Mouse (Mus musculus) common myeloid progenitor, adult 5-6 weeks (primary cell): ENCODE results near the gene Sh3bgrl2. TPM values are rescaled to one million over a fixed set of nuclear protein-coding genes. Genes with fewer than 3 reads are reported as not detected.

Experiments
- ATAC-seq: replicated peaks from 2 replicates; pipeline ENCODE4 v1.8.0; 2016; ENCODE audit warnings: low read depth, mild to moderate bottlenecking, moderate TSS enrichment, inconsistent platforms; ENCODE audit not compliant: poor library complexity, severe bottlenecking
- total RNA-seq: library from RNA; stranded (forward); fragments of 200-1000, 187-1606 nt; gene quantifications from 2 replicates; pipeline ENCODE4 v1.2.3, GENCODE M21; 2017

Sh3bgrl2 gene
- total RNA-seq, 1 experiment from 2014 or later = 0.37 TPM

GRCm38 (mm10) chr9:83659081-83659480 lies 111.0 kb downstream of the Sh3bgrl2 start:
- ATAC-seq = no peak

GRCm38 (mm10) chr9:83661811-83662210 lies 113.7 kb downstream of the Sh3bgrl2 start:
- ATAC-seq = no peak

- ATAC-seq = no peak
Observed at GRCm38 (mm10) chr9:83663981-83664897, 116.1 kb downstream of the Sh3bgrl2 start.

DNA sequence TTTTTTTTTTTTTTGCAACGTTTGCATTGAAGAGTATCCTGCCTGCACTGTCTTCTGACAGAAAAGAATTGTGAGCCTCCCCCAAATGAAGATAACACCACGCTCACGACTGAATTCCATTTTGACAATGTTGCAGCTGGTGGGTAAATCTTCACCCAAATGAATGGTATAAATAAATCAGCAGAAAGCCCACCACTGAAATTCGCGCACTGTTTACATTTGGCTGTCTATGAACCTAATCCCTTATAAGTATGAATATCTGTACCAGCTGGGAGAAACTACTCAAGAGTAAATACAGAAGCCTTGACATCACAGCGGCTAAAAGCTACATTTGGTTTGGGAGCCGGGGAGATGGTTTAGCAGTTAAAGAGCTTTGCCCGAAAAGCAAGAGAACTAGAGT lies 116.8 kb downstream of the Sh3bgrl2 start:
- no peak for ATAC-seq

GRCm38 (mm10) chr9:83667031-83667430 lies 118.9 kb downstream of the Sh3bgrl2 start:
- no peak for ATAC-seq

DNA sequence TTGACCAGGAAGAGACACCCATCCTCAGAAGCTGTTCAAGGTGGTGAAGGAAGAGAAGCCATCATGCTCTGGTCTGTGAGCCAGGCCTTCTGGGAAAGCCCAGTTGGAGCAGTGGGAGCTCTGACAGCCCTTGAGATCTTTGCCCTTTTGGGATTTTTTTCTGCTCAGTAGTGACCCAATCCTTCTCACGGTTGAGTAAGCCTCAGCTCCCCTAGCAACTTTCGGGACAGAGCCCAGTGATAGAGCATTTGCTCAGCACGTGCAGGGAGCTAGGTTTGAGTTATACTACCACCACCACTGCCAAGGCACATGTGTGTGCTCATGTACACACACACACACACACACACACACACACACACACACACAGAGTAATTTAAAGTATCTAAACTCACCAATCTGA lies 131.5 kb downstream of the Sh3bgrl2 start:
- no peak for ATAC-seq

GRCm38 (mm10) chr9:83681661-83682655 lies 133.8 kb downstream of the Sh3bgrl2 start:
- ATAC-seq = no peak; the same call in 1 of the 2 replicates

- ATAC-seq = no peak
Observed at GRCm38 (mm10) chr9:83686511-83687100, 138.5 kb downstream of the Sh3bgrl2 start.

- no peak for ATAC-seq
Observed at GRCm38 (mm10) chr9:83687904-83688303, 139.8 kb downstream of the Sh3bgrl2 start.

Other genes with a start within 250 kb of the Sh3bgrl2 start
- 2.9 and 4.8 TPM in 2 replicates for gene Lca5, start 107.2 kb upstream of the Sh3bgrl2 start, total RNA-seq